Mouse (Mus musculus): ENCODE data around the gene Pip5kl1.

- TF ChIP-seq POLR2A (IDR thresholded peaks at IDR 0.05; ENCODE audit: insufficient read depth, low read length) (no peak), CTCF (IDR thresholded peaks at IDR 0.05; ENCODE audit: low read depth, low read length) (no peak)
Measured at GRCm38 (mm10) chr2:32625212-32625872, 50.7 kb downstream of the Pip5kl1 start.

Measured in ES-Bruce4 (cell line).